Mouse (Mus musculus): ENCODE measurements at regions not wholly inside any gene's neighbourhood (a gene's known extent, or its start where the extent isn't known, plus 50 kb on each side); places are given as distances from the start of the nearest gene placed in this dataset.

- TF ChIP-seq CTCF (IDR thresholded peaks at IDR 0.05; ENCODE audit: borderline replicate concordance, control insufficient read depth, extremely low read depth, insufficient read depth, low read length, poor library complexity) (no peak), POLR2A (IDR thresholded peaks at IDR 0.05; ENCODE audit: control insufficient read depth, extremely low read depth, insufficient read depth, low read length, poor library complexity) (no peak)
Observed at GRCm38 (mm10) chr9:101356607-101357006, 105.0 kb upstream of the Ppp2r3a start.

Measured in thymus, adult 2 months (tissue).